Mouse (Mus musculus): ENCODE measurements around the gene Dph2. TPM values are rescaled to one million over a fixed set of nuclear protein-coding genes. Genes with fewer than 3 reads are reported as not detected.

Gene Dph2
- total RNA-seq (2014; rRNA removed), result 21.2 and 24.8 TPM in 2 replicates
- polyA plus RNA-seq (2015; fragmentation: Nextera tagmentation; extraction: Ambion mirVana), result 13.5 and 14.1 TPM in 2 replicates

DNA sequence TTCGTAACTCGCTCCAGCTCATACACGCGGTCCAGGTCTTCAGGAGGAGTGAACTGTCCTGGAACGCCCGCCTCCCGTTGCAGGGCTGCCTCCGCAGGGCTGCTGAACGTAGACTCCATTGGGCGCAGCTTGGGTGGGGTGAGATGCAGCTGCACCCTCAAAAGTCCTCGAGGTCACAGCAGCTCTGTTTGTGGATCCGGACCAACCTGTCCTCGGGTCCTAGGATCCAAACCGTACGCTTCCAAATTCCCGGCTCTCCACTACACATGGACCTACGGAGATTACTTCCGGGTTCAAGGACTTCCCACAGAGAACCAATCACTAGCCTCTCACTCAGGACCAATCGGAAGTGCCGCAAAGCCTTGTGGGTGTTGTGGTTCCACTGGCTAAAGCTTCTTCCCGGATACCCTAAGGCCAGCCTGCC is at the start of gene Dph2:
Dph2 (minus strand) TSS at position 295 of the 424 bp plus-strand sequence.
- Histone ChIP-seq H3K4me2 (ENCODE audit: low read depth, low read length) (peak within 1 kb of the TSS; percentile 97), H3K27ac (no peak within 1 kb of the TSS), H3K4me1 (ENCODE audit: insufficient read depth, low read length) (0 out of 2 replicates have a peak, but pooled peaks cover 5% of the 10 kb centered on the region), H3K9me3 (ENCODE audit: low read length) (no peaks in the 10 kb centered on the region), H3K4me3 (ENCODE audit: low read length) (peak within 1 kb of the TSS; percentile 68), H3K27me3 (ENCODE audit: insufficient read depth, low read length) (no peaks in the 10 kb centered on the region), H3K36me3 (ENCODE audit: insufficient read depth, low read length) (peaks cover 30% of the 10 kb centered on the region), H3K9ac (replicated peaks; ENCODE audit: low read length) (peak within 1 kb of the TSS; percentile 57)
- WGBS, result 1% methylated on average over 21 of the region's 21 CpGs
- DNase-seq (ENCODE audit: low spot score), result peak; percentile 95
- ATAC-seq, result peak; percentile 90
- TF ChIP-seq CTCF (IDR thresholded peaks at IDR 0.05; ENCODE audit: low read depth), result no peak

- Histone ChIP-seq H3K9ac (replicated peaks; ENCODE audit: low read length) (no peak overlapping the region), H3K4me3 (ENCODE audit: low read length) (no peak overlapping the region), H3K27ac (no peak overlapping the region), H3K36me3 (ENCODE audit: insufficient read depth, low read length) (0 out of 2 replicates have a peak, but pooled peaks cover 3% of the 10 kb centered on the region), H3K9me3 (ENCODE audit: low read length) (no peaks in the 10 kb centered on the region), H3K4me1 (ENCODE audit: insufficient read depth, low read length) (no peaks in the 10 kb centered on the region), H3K4me2 (ENCODE audit: low read depth, low read length) (no peak overlapping the region), H3K27me3 (ENCODE audit: insufficient read depth, low read length) (no peaks in the 10 kb centered on the region)
- no peak for ATAC-seq
- 97% methylated on average over 5 of the region's 5 CpGs for WGBS
- no peak for DNase-seq (ENCODE audit: low spot score)
- TF ChIP-seq CTCF (IDR thresholded peaks at IDR 0.05; ENCODE audit: low read depth), result no peak
Measured at GRCm38 (mm10) chr4:117936964-117937363, 45.1 kb upstream of the Dph2 start.

GRCm38 (mm10) chr4:117934081-117934480 is 42.2 kb upstream of the Dph2 start:
- DNase-seq (ENCODE audit: low spot score) (no peak), ATAC-seq (no peak)
- H3K4me3 ChIP-seq (ENCODE audit: low read length), result no peak overlapping the region
- H3K4me2 ChIP-seq (ENCODE audit: low read depth, low read length), result no peak overlapping the region
- WGBS, result 91% methylated on average over 4 of the region's 4 CpGs
- no peak overlapping the region for H3K9ac ChIP-seq (replicated peaks; ENCODE audit: low read length)
- H3K27ac ChIP-seq, result no peak overlapping the region
- no peaks in the 10 kb centered on the region; the same call in 1 of the 2 replicates for H3K27me3 ChIP-seq (ENCODE audit: insufficient read depth, low read length)
- H3K9me3 ChIP-seq (ENCODE audit: low read length), result no peaks in the 10 kb centered on the region
- no peak for TF ChIP-seq CTCF (IDR thresholded peaks at IDR 0.05; ENCODE audit: low read depth)
- peaks cover 5% of the 10 kb centered on the region for H3K4me1 ChIP-seq (ENCODE audit: insufficient read depth, low read length)
- 0 out of 2 replicates have a peak, but pooled peaks cover 3% of the 10 kb centered on the region for H3K36me3 ChIP-seq (ENCODE audit: insufficient read depth, low read length)

GRCm38 (mm10) chr4:117933248-117933647 is 41.4 kb upstream of the Dph2 start:
- H3K27ac ChIP-seq, result no peak overlapping the region
- no peak overlapping the region for H3K4me3 ChIP-seq (ENCODE audit: low read length)
- DNase-seq (ENCODE audit: low spot score) (no peak), ATAC-seq (no peak)
- no peak overlapping the region for H3K9ac ChIP-seq (replicated peaks; ENCODE audit: low read length)
- peaks cover 11% of the 10 kb centered on the region for H3K4me1 ChIP-seq (ENCODE audit: insufficient read depth, low read length)
- no peak overlapping the region for H3K4me2 ChIP-seq (ENCODE audit: low read depth, low read length)
- no peaks in the 10 kb centered on the region; the same call in 1 of the 2 replicates for H3K27me3 ChIP-seq (ENCODE audit: insufficient read depth, low read length)
- 0 out of 2 replicates have a peak, but pooled peaks cover 3% of the 10 kb centered on the region for H3K36me3 ChIP-seq (ENCODE audit: insufficient read depth, low read length)
- 82% methylated on average over 5 of the region's 5 CpGs for WGBS
- TF ChIP-seq CTCF (IDR thresholded peaks at IDR 0.05; ENCODE audit: low read depth), result no peak
- H3K9me3 ChIP-seq (ENCODE audit: low read length), result no peaks in the 10 kb centered on the region

- Histone ChIP-seq H3K27me3 (ENCODE audit: insufficient read depth, low read length) (peaks cover 3% of the 10 kb centered on the region; the same call in 1 of the 2 replicates), H3K9me3 (ENCODE audit: low read length) (no peaks in the 10 kb centered on the region), H3K4me3 (ENCODE audit: low read length) (peak within 1 kb of the TSS; percentile 25), H3K4me2 (ENCODE audit: low read depth, low read length) (peak within 1 kb of the TSS; percentile 57), H3K9ac (replicated peaks; ENCODE audit: low read length) (peak within 1 kb of the TSS; percentile 38; the same call in 1 of the 2 replicates), H3K36me3 (ENCODE audit: insufficient read depth, low read length) (0 out of 2 replicates have a peak, but pooled peaks cover 3% of the 10 kb centered on the region), H3K4me1 (ENCODE audit: insufficient read depth, low read length) (peaks cover 21% of the 10 kb centered on the region), H3K27ac (no peak within 1 kb of the TSS)
- DNase-seq (ENCODE audit: low spot score) (no peak), ATAC-seq (no peak)
- TF ChIP-seq CTCF (IDR thresholded peaks at IDR 0.05; ENCODE audit: low read depth), result no peak
- WGBS, result 1% methylated on average over 33 of the region's 33 CpGs
Measured at GRCm38 (mm10) chr4:117929391-117929881, 37.6 kb upstream of the Dph2 start, which contains the start of gene Artn. TSS of gene Artn (minus strand) at chr4:117929763.

DNA sequence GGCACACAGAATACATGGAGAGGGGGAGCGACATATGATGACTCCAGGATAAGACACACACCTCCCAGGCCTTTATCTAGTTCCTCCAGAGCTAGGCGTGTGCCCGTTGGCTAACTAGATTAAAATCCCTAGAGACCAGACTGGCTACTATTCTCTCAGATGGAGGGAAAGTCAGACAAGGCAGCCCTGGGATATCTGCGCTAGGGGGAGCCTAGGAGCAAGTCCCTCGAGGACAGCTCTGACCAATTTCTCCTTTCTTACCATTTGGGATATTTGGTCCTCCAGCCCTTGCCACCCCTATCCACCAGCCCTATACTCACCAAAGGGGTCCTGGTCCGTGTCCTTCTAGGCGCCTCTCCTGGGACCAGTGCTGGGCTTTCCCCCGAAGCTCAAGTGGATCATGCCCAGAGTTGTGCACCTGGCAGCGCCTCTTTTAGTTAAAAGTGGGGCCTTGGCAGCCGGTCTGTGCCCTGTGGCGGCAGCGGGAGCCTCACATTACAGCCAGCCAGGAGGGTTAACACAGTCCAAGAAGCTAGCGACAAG is 36.9 kb upstream of the Dph2 start:
- H3K9me3 ChIP-seq (ENCODE audit: low read length), result no peaks in the 10 kb centered on the region
- H3K36me3 ChIP-seq (ENCODE audit: insufficient read depth, low read length), result 0 out of 2 replicates have a peak, but pooled peaks cover 3% of the 10 kb centered on the region
- peak; percentile 10; the same call in 1 of the 2 replicates for ATAC-seq
- H3K9ac ChIP-seq (replicated peaks; ENCODE audit: low read length), result peak overlapping the region; percentile 38; the same call in 1 of the 2 replicates
- peak overlapping the region; percentile 57 for H3K4me2 ChIP-seq (ENCODE audit: low read depth, low read length)
- H3K27me3 ChIP-seq (ENCODE audit: insufficient read depth, low read length), result peaks cover 3% of the 10 kb centered on the region; the same call in 1 of the 2 replicates
- peak overlapping the region; percentile 25 for H3K4me3 ChIP-seq (ENCODE audit: low read length)
- peak; percentile 47 for TF ChIP-seq CTCF (IDR thresholded peaks at IDR 0.05; ENCODE audit: low read depth)
- WGBS, result 3% methylated on average over 13 of the region's 13 CpGs
- peaks cover 21% of the 10 kb centered on the region for H3K4me1 ChIP-seq (ENCODE audit: insufficient read depth, low read length)
- peak; percentile 49 for DNase-seq (ENCODE audit: low spot score)
- no peak overlapping the region for H3K27ac ChIP-seq
